Mouse (Mus musculus) heart, embryonic 14.5 days (tissue): ENCODE data around the gene Epha4. TPM values are rescaled to one million over a fixed set of nuclear protein-coding genes. Genes with fewer than 3 reads are reported as not detected.

ENCODE experiments used
- ATAC-seq: fragments of 200-750 bp; cut with Nextera tagmentation; 2 replicates; pipeline ENCODE4 v1.8.0; 2017; ENCODE audit warnings: low read depth, moderate TSS enrichment; ENCODE audit not compliant: insufficient number of reproducible peaks, insufficient read depth, low FRiP score
- H3K27ac ChIP-seq, 2 experiments: fragments of 200-500 bp in 1 of 2; fragments of 300-500 bp in 1 of 2; sonication (generic) in 1 of 2; replicated peaks in 1 of 2; 2 replicates each; pipeline ENCODE4 v1.5.1; 2012 to 2014; ENCODE audit warnings: low read depth in 2 of 2, low read length in 2 of 2, control low read depth in 1 of 2, mild to moderate bottlenecking in 1 of 2, mixed read lengths in 1 of 2; ENCODE audit not compliant: control insufficient read depth in 1 of 2, insufficient read depth in 1 of 2
- H3K27me3 ChIP-seq: fragments of 300-500 bp; sonication (generic); 2 replicates; pipeline ENCODE4 v1.6.1; 2014; ENCODE audit warnings: mild to moderate bottlenecking, low read length, control low read depth; ENCODE audit not compliant: control insufficient read depth, insufficient read depth
- H3K36me3 ChIP-seq: fragments of 300-500 bp; sonication (generic); 2 replicates; pipeline ENCODE4 v1.6.1; 2014; ENCODE audit warnings: mild to moderate bottlenecking, control low read depth, low read length, mixed read lengths; ENCODE audit not compliant: control insufficient read depth, insufficient read depth
- H3K4me1 ChIP-seq, 2 experiments: fragments of 200-500 bp in 1 of 2; fragments of 300-500 bp in 1 of 2; sonication (generic) in 1 of 2; 2 replicates each; pipeline ENCODE4 v1.6.1; 2012 to 2014; ENCODE audit warnings: low read length in 2 of 2, control low read depth in 1 of 2, mixed read lengths in 1 of 2; ENCODE audit not compliant: control insufficient read depth in 2 of 2, insufficient read depth in 2 of 2
- H3K4me2 ChIP-seq: fragments of 300-500 bp; sonication (generic); 2 replicates; pipeline ENCODE4 v1.6.1; 2014; ENCODE audit warnings: mild to moderate bottlenecking, low read length
- H3K4me3 ChIP-seq, 2 experiments: fragments of 200-500 bp in 1 of 2; fragments of 300-500 bp in 1 of 2; sonication (generic) in 1 of 2; 2 replicates each; pipeline ENCODE4 v1.5.1; 2012 to 2014; ENCODE audit warnings: low read length in 2 of 2, mild to moderate bottlenecking in 2 of 2, control low read depth in 1 of 2, low read depth in 1 of 2, moderate library complexity in 1 of 2; ENCODE audit not compliant: control insufficient read depth in 1 of 2, insufficient read depth in 1 of 2
- H3K9ac ChIP-seq: fragments of 300-500 bp; sonication (generic); 2 replicates; pipeline ENCODE4 v1.6.1; 2014; ENCODE audit warnings: mild to moderate bottlenecking, low read length
- H3K9me3 ChIP-seq: fragments of 300-500 bp; sonication (generic); 2 replicates; pipeline ENCODE4 v1.6.1; 2016; ENCODE audit warnings: low read length, control low read depth; ENCODE audit not compliant: control insufficient read depth
- WGBS: fragments of 180-500 bp; shearing (Covaris S2); extraction: QIAGEN DNeasy Blood & Tissue Kit; methylation state at CpG from one replicate; pipeline ENCODE4 v1.1.7; 2014; 5-methylcytosine and 5-hydroxymethylcytosine counted together
- polyA plus RNA-seq: library from polyadenylated mRNA; unstranded; fragments of >200 nt; fragmentation: Nextera tagmentation; extraction: Ambion mirVana; gene quantifications from 2 replicates; pipeline ENCODE4 v1.2.1, GENCODE M21; 2014

The Epha4 gene
- polyA plus RNA-seq, 1 experiment from 2014 or later: 14.1 TPM

DNA sequence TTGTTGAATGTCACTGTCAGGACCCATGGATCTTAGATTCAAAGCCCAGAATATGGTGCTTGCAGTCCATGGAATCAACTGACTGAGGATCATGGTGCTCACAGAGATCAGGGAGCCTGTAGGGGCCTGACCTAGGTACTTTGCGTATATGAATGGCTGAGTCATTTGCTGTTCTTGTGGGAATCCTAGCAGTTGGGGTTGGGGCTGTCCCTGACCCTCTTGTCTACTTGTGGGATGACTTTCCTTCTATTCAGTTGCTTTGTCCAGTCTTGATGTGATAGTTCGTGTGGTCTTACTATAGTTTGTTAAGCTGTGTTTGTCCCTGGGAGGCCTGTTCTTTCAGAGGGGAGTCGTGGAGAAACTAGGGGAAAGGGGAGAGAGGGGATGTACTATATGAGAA is 149.0 kb downstream of the Epha4 start:
- 78% methylated on average over 3 of the region's 3 CpGs for WGBS
- Histone ChIP-seq H3K36me3 (no peaks in the 10 kb centered on the region), H3K4me2 (no peak overlapping the region), H3K27ac (no peak overlapping the region), H3K9ac (no peak overlapping the region), H3K4me1 (peaks cover 0 to 2% of the 10 kb centered on the region in 2 experiments; a peak in 2 of 4 replicates), H3K9me3 (no peaks in the 10 kb centered on the region), H3K27me3 (no peaks in the 10 kb centered on the region), H3K4me3 (no peak overlapping the region)
- ATAC-seq: no peak

DNA sequence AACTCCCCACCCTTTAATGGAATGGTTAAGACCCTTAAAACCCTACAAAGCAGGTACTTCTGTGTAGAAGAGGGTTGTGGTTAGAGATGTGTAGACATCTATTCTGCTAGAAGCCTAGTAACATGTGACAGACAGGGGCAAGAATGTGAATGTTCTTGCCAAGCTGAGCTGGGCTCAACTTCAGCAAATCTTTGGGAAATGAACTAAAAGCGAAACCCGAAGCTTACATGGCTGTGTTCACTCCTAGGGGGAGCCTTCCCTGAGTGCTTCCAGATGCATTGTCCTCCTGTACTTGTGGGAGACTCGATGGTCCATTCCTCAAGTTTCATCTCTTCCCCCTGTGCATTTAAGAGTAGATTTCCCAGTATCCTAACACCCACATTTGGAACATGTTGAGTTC is 150.3 kb downstream of the Epha4 start:
- Histone ChIP-seq H3K36me3 (no peaks in the 10 kb centered on the region), H3K27ac (no peak overlapping the region), H3K27me3 (no peaks in the 10 kb centered on the region), H3K4me3 (no peak overlapping the region), H3K4me2 (no peak overlapping the region), H3K9ac (no peak overlapping the region), H3K9me3 (no peaks in the 10 kb centered on the region), H3K4me1 (no peaks in the 10 kb centered on the region)
- ATAC-seq: no peak
- WGBS: 74% methylated on average over 3 of the region's 3 CpGs

- Histone ChIP-seq H3K27me3 (no peaks in the 10 kb centered on the region), H3K36me3 (no peaks in the 10 kb centered on the region), H3K27ac (no peak overlapping the region), H3K4me1 (no peaks in the 10 kb centered on the region), H3K9ac (no peak overlapping the region), H3K4me2 (no peak overlapping the region), H3K9me3 (no peaks in the 10 kb centered on the region), H3K4me3 (no peak overlapping the region)
- ATAC-seq: no peak
- 87% methylated on average over 1 of the region's 1 CpGs for WGBS
Measured at GRCm38 (mm10) chr1:77363848-77364247, 151.0 kb downstream of the Epha4 start.

- Histone ChIP-seq H3K9me3 (no peaks in the 10 kb centered on the region), H3K27me3 (no peaks in the 10 kb centered on the region), H3K9ac (no peak overlapping the region), H3K4me3 (no peak overlapping the region), H3K4me1 (no peaks in the 10 kb centered on the region), H3K36me3 (no peaks in the 10 kb centered on the region), H3K4me2 (no peak overlapping the region), H3K27ac (no peak overlapping the region)
- 92% methylated on average over 4 of the region's 4 CpGs for WGBS
- ATAC-seq: no peak
Measured at GRCm38 (mm10) chr1:77346459-77346858, 168.4 kb downstream of the Epha4 start.

- Histone ChIP-seq H3K36me3 (no peaks in the 10 kb centered on the region), H3K9me3 (no peaks in the 10 kb centered on the region), H3K4me1 (0 out of 4 replicates have a peak, but pooled peaks cover 0 to 2% of the 10 kb centered on the region in 2 experiments), H3K4me2 (no peak overlapping the region), H3K27me3 (no peaks in the 10 kb centered on the region), H3K27ac (no peak overlapping the region), H3K9ac (no peak overlapping the region), H3K4me3 (no peak overlapping the region)
- WGBS: 82% methylated on average over 4 of the region's 4 CpGs
- no peak for ATAC-seq
Measured at GRCm38 (mm10) chr1:77343792-77344191, 171.1 kb downstream of the Epha4 start.

DNA sequence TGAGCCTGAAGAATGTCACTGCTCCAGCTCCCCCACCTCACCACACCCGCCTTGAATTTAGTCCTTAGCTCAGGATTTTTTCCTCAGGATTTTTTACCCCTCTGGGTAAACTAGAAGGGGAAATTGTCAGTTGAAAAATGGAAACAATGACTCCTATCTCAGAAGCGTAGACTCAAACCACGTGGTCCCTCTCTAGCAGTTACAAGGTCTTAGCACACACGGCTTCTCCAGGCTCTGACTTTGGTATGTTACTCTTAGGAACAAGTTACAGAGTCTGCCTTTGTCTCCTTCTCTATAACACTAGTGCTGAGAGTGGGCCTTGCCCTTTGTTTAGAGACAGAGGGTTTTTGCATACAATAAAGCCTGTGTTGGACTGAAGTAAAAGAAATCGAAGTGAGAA is 175.2 kb downstream of the Epha4 start:
- no peaks in the 10 kb centered on the region for H3K36me3 ChIP-seq
- H3K4me3 ChIP-seq: no peak overlapping the region
- 59% methylated on average over 5 of the region's 5 CpGs for WGBS
- H3K9ac ChIP-seq: no peak overlapping the region
- H3K27me3 ChIP-seq: no peaks in the 10 kb centered on the region
- no peak for ATAC-seq
- H3K9me3 ChIP-seq: no peaks in the 10 kb centered on the region
- H3K4me1 ChIP-seq: 0 out of 4 replicates have a peak, but pooled peaks cover 0 to 2% of the 10 kb centered on the region in 2 experiments
- no peak overlapping the region for H3K4me2 ChIP-seq
- H3K27ac ChIP-seq: no peak overlapping the region

GRCm38 (mm10) chr1:77338346-77338745 is 176.5 kb downstream of the Epha4 start:
- no peaks in the 10 kb centered on the region for H3K36me3 ChIP-seq
- 0 out of 4 replicates have a peak, but pooled peaks cover 0 to 2% of the 10 kb centered on the region in 2 experiments for H3K4me1 ChIP-seq
- H3K4me2 ChIP-seq: no peak overlapping the region
- 31% methylated on average over 6 of the region's 6 CpGs for WGBS
- H3K9me3 ChIP-seq: no peaks in the 10 kb centered on the region
- no peak overlapping the region for H3K27ac ChIP-seq
- H3K27me3 ChIP-seq: no peaks in the 10 kb centered on the region
- no peak for ATAC-seq
- no peak overlapping the region for H3K9ac ChIP-seq
- no peak overlapping the region for H3K4me3 ChIP-seq

GRCm38 (mm10) chr1:77336937-77337336 is 178.0 kb downstream of the Epha4 start:
- ATAC-seq: no peak
- Histone ChIP-seq H3K27me3 (no peaks in the 10 kb centered on the region), H3K4me2 (no peak overlapping the region), H3K27ac (no peak overlapping the region), H3K9me3 (no peaks in the 10 kb centered on the region), H3K36me3 (no peaks in the 10 kb centered on the region), H3K9ac (no peak overlapping the region), H3K4me3 (no peak overlapping the region), H3K4me1 (0 out of 4 replicates have a peak, but pooled peaks cover 0 to 2% of the 10 kb centered on the region in 2 experiments)
- WGBS: 64% methylated on average over 7 of the region's 7 CpGs
